Mouse (Mus musculus) intestine, embryonic 15.5 days (tissue): ENCODE results near the gene Mospd3. TPM values are rescaled to one million over a fixed set of nuclear protein-coding genes. Genes with fewer than 3 reads are reported as not detected.

Experiments
- ATAC-seq: fragments of 200-750 bp; cut with Nextera tagmentation; 2 replicates; pipeline ENCODE4 v1.8.0; 2017; ENCODE audit warnings: moderate TSS enrichment, moderate library complexity
- H3K27ac ChIP-seq: fragments of 300-500 bp; sonication (generic); 2 replicates; pipeline ENCODE4 v1.5.1; 2015; ENCODE audit warnings: mild to moderate bottlenecking, inconsistent platforms
- H3K27me3 ChIP-seq: fragments of 300-500 bp; sonication (generic); replicated peaks from 2 replicates; pipeline ENCODE4 v1.6.1; 2015; ENCODE audit warnings: inconsistent platforms
- H3K36me3 ChIP-seq: fragments of 300-500 bp; sonication (generic); 2 replicates; pipeline ENCODE4 v1.6.1; 2015; ENCODE audit warnings: inconsistent platforms
- H3K4me1 ChIP-seq: fragments of 300-500 bp; sonication (generic); replicated peaks from 2 replicates; pipeline ENCODE4 v1.6.1; 2015; ENCODE audit warnings: inconsistent platforms
- H3K4me2 ChIP-seq: fragments of 300-500 bp; sonication (generic); replicated peaks from 2 replicates; pipeline ENCODE4 v1.6.1; 2015; ENCODE audit warnings: mild to moderate bottlenecking, inconsistent platforms
- H3K4me3 ChIP-seq: fragments of 300-500 bp; sonication (generic); replicated peaks from 2 replicates; pipeline ENCODE4 v1.5.1; 2015; ENCODE audit warnings: inconsistent platforms
- H3K9ac ChIP-seq: fragments of 300-500 bp; sonication (generic); 2 replicates; pipeline ENCODE4 v1.6.1; 2015; ENCODE audit warnings: inconsistent platforms
- H3K9me3 ChIP-seq: fragments of 300-500 bp; sonication (generic); 2 replicates; pipeline ENCODE4 v1.6.1; 2016; ENCODE audit warnings: inconsistent platforms
- WGBS: fragments of 180-500 bp; shearing (Covaris S2); methylation state at CpG from one replicate; pipeline ENCODE4 v1.1.7; 2015; 5-methylcytosine and 5-hydroxymethylcytosine counted together
- polyA plus RNA-seq: library from polyadenylated mRNA; unstranded; fragments of >200 nt; fragmentation: Nextera tagmentation; extraction: Ambion mirVana; gene quantifications from 2 replicates; pipeline ENCODE4 v1.2.1, GENCODE M21; 2015

Mospd3 gene
- 24.6 and 29.6 TPM in 2 replicates for polyA plus RNA-seq

DNA sequence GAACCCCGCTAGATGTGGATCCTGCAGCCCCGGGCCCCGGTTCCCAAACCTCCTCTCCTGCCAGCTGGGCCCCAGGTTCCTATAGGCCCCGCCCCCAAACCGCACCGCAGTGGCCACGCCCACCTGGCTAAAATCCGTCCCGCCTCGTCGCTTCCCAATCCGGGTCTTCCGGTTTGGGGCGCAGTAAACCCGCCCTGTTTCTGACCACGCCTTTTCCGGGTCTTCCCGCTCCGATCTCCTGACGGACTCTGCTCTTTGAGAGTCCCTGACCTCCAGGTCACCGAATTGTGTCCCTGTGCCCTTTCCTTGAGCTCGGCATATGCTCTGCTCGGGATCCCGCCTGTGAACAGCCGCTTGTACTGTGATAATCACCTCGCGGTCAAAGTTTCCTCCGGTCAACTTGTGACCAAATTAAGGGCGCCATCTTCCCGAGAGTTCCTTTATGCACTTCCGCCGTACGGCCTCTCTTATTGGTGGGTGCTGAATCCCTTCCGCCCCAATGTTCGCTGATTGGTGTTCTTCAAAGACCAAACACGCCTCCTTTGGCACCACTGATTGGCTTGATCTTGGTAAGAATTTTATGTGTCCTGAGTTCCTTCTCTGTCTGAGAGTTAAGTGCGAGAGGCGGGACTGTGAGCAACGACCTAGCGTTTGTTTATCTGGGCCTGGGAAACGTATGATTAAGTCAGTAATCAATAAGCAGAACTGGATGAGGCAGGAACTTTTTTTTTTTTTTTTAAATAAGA lies at the start of gene Mospd3:
Gene Mospd3 (minus strand): TSS at position 440 of the 746 bp plus-strand sequence.
- Histone ChIP-seq H3K36me3 (0 out of 2 replicates have a peak, but pooled peaks cover under 1% of the 10 kb centered on the region), H3K9me3 (no peaks in the 10 kb centered on the region), H3K27ac (peak within 1 kb of the TSS; percentile 85), H3K27me3 (no peaks in the 10 kb centered on the region), H3K9ac (peak within 1 kb of the TSS; percentile 86), H3K4me1 (peaks cover 20% of the 10 kb centered on the region), H3K4me2 (peak within 1 kb of the TSS; percentile 93), H3K4me3 (peak within 1 kb of the TSS; percentile 66)
- WGBS = 0% methylated on average over 41 of the region's 41 CpGs
- peak; percentile 96 for ATAC-seq

DNA sequence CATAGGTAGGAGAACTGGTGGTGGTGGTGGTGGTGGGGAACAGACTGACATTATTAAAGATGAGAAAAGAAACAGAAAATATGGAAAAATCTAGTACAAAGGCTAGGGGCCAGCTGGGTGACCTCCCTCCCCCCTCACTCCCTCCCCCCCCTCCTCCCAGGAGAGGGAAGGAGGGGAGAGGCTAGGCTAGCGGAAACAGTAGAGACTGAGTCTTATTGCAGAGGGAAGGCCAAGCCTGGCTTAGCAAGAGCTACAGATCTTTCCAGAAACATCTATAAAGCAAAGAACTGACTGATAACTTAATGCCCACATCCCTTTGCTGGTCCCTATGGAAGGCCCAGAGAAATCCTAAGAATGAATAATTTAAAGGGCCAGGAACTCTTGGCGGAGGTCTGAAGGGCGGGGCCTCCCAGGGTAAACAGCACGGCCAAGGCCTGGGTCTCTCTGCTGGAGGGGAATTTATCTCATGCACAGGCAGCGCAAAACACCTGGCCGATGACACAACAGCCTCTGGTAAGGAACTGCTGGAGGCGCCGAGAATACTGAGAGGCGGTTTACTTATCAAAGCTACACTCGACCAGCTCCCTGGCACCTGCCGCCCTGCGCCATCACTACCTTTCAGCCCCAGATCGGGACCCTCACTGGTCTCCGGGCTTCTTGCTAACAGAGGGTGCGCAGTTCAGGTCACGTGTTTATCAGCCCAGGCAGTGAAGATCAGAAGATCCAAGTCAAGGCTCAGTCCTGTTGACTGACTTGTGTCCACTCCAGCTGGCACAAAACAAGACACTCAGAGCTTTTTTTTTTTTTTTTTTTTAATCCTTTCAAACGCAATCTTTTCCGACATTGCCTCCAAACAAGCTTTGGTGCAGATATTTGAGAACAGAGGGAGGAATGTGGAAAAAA lies 49.1 kb upstream of the Mospd3 start:
- peak; percentile 56 for ATAC-seq

DNA sequence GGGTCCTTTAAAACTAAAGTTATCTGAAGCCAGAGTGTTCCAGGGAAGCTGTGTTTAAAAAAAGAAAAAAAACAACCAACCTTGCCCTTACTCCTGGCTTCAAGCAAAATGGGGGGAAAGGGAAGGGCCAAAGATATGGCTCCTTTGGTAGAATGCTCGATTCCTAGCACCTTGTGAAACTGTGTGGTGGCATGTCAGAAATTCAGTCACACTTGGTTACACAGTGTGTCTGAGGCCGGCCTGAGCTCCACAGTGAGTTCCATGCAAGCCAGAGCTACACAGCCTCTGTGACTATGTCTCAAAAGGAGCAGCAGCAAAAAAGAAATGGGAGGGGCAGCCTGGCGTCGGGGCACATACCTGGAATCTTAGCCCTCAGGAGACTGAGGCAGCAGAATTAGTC lies 48.4 kb upstream of the Mospd3 start:
- no peaks in the 10 kb centered on the region for H3K9me3 ChIP-seq
- H3K27ac ChIP-seq = peak overlapping the region; percentile 6; the same call in 1 of the 2 replicates
- 36% methylated on average over 4 of the region's 4 CpGs for WGBS
- no peak overlapping the region for H3K4me3 ChIP-seq
- peaks cover 10% of the 10 kb centered on the region; the same call in 1 of the 2 replicates for H3K36me3 ChIP-seq
- peaks cover 15% of the 10 kb centered on the region for H3K27me3 ChIP-seq
- H3K4me2 ChIP-seq = no peak overlapping the region
- no peak overlapping the region for H3K9ac ChIP-seq
- peaks cover 43% of the 10 kb centered on the region for H3K4me1 ChIP-seq
- no peak for ATAC-seq

More for the DNA sequence above, 49.1 kb upstream of the Mospd3 start:
- Histone ChIP-seq H3K9me3 (no peaks in the 10 kb centered on the region), H3K27ac (peak overlapping the region; percentile 20; the same call in 1 of the 2 replicates), H3K4me1 (peaks cover 42% of the 10 kb centered on the region), H3K4me2 (peak overlapping the region; percentile 38), H3K27me3 (peaks cover 10% of the 10 kb centered on the region), H3K4me3 (no peak overlapping the region), H3K9ac (0 out of 2 replicates have a peak overlapping the region, but pooled peaks have one; percentile 15), H3K36me3 (peaks cover 10% of the 10 kb centered on the region; the same call in 1 of the 2 replicates)
- 10% methylated on average over 18 of the region's 18 CpGs for WGBS

DNA sequence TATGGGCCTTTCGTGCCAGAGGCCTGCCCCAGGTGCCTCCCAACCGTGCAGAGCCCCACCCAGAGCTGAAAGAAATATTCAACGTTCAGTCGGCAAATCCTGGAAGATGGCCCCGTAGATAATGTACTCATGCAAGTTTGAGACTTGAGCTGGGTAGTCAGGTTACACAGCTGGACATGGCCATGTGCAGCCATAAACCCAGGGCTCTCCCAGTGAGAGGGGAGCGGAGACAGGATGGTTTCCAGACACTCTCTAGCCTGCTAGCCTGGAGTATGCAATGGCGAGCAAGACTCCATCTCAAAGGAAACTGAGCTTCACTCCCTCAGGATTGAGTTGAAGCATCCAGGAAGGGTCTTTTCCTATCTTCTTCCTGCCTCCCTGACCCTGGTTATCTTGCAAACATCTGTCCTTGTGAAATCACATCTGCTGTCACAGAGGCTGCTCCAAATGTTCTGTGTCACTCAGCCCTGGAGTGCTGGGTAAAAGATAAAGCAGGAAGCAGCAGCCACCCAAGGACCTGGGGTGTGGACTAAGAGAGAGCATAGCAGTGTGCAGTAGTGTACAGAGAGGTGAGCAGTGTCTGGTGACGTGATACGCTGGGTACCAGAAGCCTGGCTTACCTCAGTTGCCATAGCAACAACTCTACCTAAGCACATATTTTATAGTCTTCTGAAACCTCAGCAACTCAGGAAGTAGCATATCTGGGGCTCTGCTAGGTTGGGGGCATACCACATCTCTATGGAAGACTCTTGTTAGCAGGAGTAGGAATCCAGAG lies 47.2 kb upstream of the Mospd3 start:
- no peak overlapping the region for H3K9ac ChIP-seq
- no peak overlapping the region for H3K27ac ChIP-seq
- H3K4me2 ChIP-seq = no peak overlapping the region
- H3K27me3 ChIP-seq = peaks cover 22% of the 10 kb centered on the region
- H3K9me3 ChIP-seq = no peaks in the 10 kb centered on the region
- WGBS = 38% methylated on average over 9 of the region's 9 CpGs
- no peak overlapping the region for H3K4me3 ChIP-seq
- H3K36me3 ChIP-seq = peaks cover 8% of the 10 kb centered on the region; the same call in 1 of the 2 replicates
- no peak for ATAC-seq
- H3K4me1 ChIP-seq = peaks cover 43% of the 10 kb centered on the region

GRCm38 (mm10) chr5:137645652-137646091 lies 44.8 kb upstream of the Mospd3 start, which contains the start of gene Irs3:
TSS of gene Irs3 (minus strand) at chr5:137645714.
- peaks cover 13% of the 10 kb centered on the region; the same call in 1 of the 2 replicates for H3K36me3 ChIP-seq
- H3K4me1 ChIP-seq = peaks cover 39% of the 10 kb centered on the region
- WGBS = 30% methylated on average over 11 of the region's 11 CpGs
- no peak within 1 kb of the TSS for H3K27ac ChIP-seq
- H3K9ac ChIP-seq = no peak within 1 kb of the TSS; the same call in 1 of the 2 replicates
- peak within 1 kb of the TSS; percentile 33 for H3K4me3 ChIP-seq
- no peak for ATAC-seq
- peaks cover 22% of the 10 kb centered on the region for H3K27me3 ChIP-seq
- H3K9me3 ChIP-seq = no peaks in the 10 kb centered on the region
- peak within 1 kb of the TSS; percentile 65 for H3K4me2 ChIP-seq

DNA sequence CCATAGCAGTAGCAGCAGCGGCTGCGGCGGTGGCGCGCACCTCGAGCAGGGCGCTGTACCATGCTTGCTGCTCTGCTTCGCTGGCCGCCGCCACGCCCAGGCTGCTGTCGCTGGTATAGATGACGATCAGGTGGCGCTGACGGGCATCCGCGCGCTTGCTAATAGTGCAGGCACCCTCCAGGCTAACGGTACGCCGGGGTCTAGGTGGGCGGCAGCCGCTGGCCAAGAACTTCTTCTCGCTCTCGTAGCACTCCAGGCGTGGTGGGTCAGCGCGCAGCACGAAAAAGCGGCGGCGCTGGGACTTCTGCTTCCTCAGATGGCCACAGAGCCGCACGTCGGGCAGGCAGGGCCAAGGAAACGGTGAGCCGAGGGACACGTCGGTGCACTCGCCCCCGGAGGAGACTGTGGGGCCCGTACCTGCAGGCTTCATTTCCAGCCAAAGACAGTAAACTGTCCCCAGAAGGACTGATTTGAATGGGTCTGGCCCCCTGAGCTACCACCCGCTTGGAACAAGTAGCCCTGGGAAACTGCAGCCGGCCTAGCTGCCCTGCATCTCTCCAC lies 44.3 kb upstream of the Mospd3 start:
- Histone ChIP-seq H3K4me1 (peaks cover 40% of the 10 kb centered on the region), H3K36me3 (peaks cover 18% of the 10 kb centered on the region; the same call in 1 of the 2 replicates), H3K9me3 (no peaks in the 10 kb centered on the region), H3K27ac (no peak overlapping the region), H3K27me3 (peaks cover 22% of the 10 kb centered on the region), H3K4me3 (peak overlapping the region; percentile 33), H3K9ac (no peak overlapping the region; the same call in 1 of the 2 replicates), H3K4me2 (peak overlapping the region; percentile 65)
- 0 out of 2 replicates have a peak, but pooled peaks have one; percentile 23 for ATAC-seq
- WGBS = 6% methylated on average over 44 of the region's 44 CpGs

GRCm38 (mm10) chr5:137644484-137644883 lies 43.6 kb upstream of the Mospd3 start:
- WGBS = 50% methylated on average over 19 of the region's 19 CpGs
- Histone ChIP-seq H3K4me1 (peaks cover 33% of the 10 kb centered on the region; the same call in 1 of the 2 replicates), H3K4me2 (no peak overlapping the region)

GRCm38 (mm10) chr5:137642886-137643285 lies 42.0 kb upstream of the Mospd3 start:
- Histone ChIP-seq H3K9me3 (no peaks in the 10 kb centered on the region), H3K4me2 (no peak overlapping the region), H3K9ac (no peak overlapping the region), H3K27ac (no peak overlapping the region), H3K36me3 (peaks cover 31% of the 10 kb centered on the region), H3K4me1 (peaks cover 20% of the 10 kb centered on the region; the same call in 1 of the 2 replicates), H3K4me3 (no peak overlapping the region), H3K27me3 (peaks cover 22% of the 10 kb centered on the region)
- no peak for ATAC-seq
- 37% methylated on average over 4 of the region's 4 CpGs for WGBS

More at GRCm38 (mm10) chr5:137644484-137644883, 43.6 kb upstream of the Mospd3 start:
- Histone ChIP-seq H3K9ac (no peak overlapping the region), H3K27ac (no peak overlapping the region), H3K9me3 (no peaks in the 10 kb centered on the region), H3K27me3 (peaks cover 22% of the 10 kb centered on the region), H3K4me3 (no peak overlapping the region), H3K36me3 (peaks cover 25% of the 10 kb centered on the region)
- no peak for ATAC-seq

GRCm38 (mm10) chr5:137641054-137641453 lies 40.2 kb upstream of the Mospd3 start, which contains the start of gene Sap25:
TSS of gene Sap25 (plus strand) at chr5:137641334.
- WGBS = 85% methylated on average over 19 of the region's 19 CpGs
- H3K9me3 ChIP-seq = no peaks in the 10 kb centered on the region

DNA sequence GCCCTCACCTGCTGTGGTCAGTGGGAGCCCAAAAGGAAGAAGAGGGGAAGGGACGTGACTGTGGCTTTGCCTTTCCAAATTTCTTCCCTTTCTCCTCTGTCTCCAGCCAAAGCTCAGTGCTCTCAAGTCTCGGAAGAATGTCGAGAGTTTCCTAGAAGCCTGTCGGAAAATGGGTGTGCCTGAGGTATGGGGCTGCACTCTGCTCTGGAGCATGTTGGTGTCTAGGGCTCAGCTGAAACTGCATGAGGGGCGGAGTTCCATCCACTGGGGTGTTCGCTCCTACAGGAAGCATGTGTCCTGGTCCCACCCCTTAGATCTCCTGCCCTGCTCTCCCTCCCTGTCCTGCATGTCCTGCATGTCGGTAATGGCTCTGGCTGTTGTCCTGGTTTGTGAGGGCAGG lies 38.6 kb upstream of the Mospd3 start:
- Histone ChIP-seq H3K36me3 (peaks cover 54% of the 10 kb centered on the region), H3K9me3 (no peaks in the 10 kb centered on the region), H3K4me1 (0 out of 2 replicates have a peak, but pooled peaks cover 6% of the 10 kb centered on the region), H3K4me2 (no peak overlapping the region), H3K27me3 (peaks cover 10% of the 10 kb centered on the region; the same call in 1 of the 2 replicates), H3K9ac (no peak overlapping the region), H3K27ac (no peak overlapping the region), H3K4me3 (no peak overlapping the region)
- 79% methylated on average over 7 of the region's 7 CpGs for WGBS
- no peak for ATAC-seq

More at GRCm38 (mm10) chr5:137641054-137641453, 40.2 kb upstream of the Mospd3 start, which contains the start of gene Sap25:
- no peak within 1 kb of the TSS for H3K4me2 ChIP-seq
- no peak within 1 kb of the TSS for H3K9ac ChIP-seq
- peaks cover 49% of the 10 kb centered on the region for H3K36me3 ChIP-seq
- no peak within 1 kb of the TSS for H3K4me3 ChIP-seq
- ATAC-seq = no peak
- H3K27me3 ChIP-seq = peaks cover 22% of the 10 kb centered on the region
- no peak within 1 kb of the TSS for H3K27ac ChIP-seq
- H3K4me1 ChIP-seq = peaks cover 15% of the 10 kb centered on the region; the same call in 1 of the 2 replicates
